Mouse (Mus musculus): Measurements from ENCODE around the gene Fam172a. TPM values are rescaled to one million over a fixed set of nuclear protein-coding genes. Genes with fewer than 3 reads are reported as not detected.
A peak's percentile ranks its signal among the peaks of the same experiment; 100 is the strongest.

Gene Fam172a
- polyA plus RNA-seq, 1 experiment from 2014 or later: 19.3 TPM

GRCm38 (mm10) chr13:78210029-78210747 lies 508.4 kb downstream of the Fam172a start:
- H3K36me3 ChIP-seq: no peaks in the 10 kb centered on the region
- peaks cover 15% of the 10 kb centered on the region for H3K4me1 ChIP-seq
- peaks cover 76% of the 10 kb centered on the region for H3K27me3 ChIP-seq (replicated peaks)
- H3K4me3 ChIP-seq: peak overlapping the region; percentile 52
- no peak for ATAC-seq (ENCODE audit: extremely low read depth, insufficient number of reproducible peaks, low FRiP score, low TSS enrichment)
- no peak overlapping the region for H3K27ac ChIP-seq (replicated peaks)
- H3K9ac ChIP-seq: peak overlapping the region; percentile 45
- H3K9me3 ChIP-seq: no peaks in the 10 kb centered on the region
- under 1% methylated on average over 38 of the region's 38 CpGs for WGBS
- H3K4me2 ChIP-seq: peak overlapping the region; percentile 86

- peak overlapping the region; percentile 45 for H3K9ac ChIP-seq
- peak overlapping the region; percentile 86 for H3K4me2 ChIP-seq
- WGBS: 7% methylated on average over 13 of the region's 13 CpGs
- peaks cover 15% of the 10 kb centered on the region for H3K4me1 ChIP-seq
- ATAC-seq (ENCODE audit: extremely low read depth, insufficient number of reproducible peaks, low FRiP score, low TSS enrichment): no peak
- H3K27me3 ChIP-seq (replicated peaks): peaks cover 71% of the 10 kb centered on the region
- H3K36me3 ChIP-seq: no peaks in the 10 kb centered on the region
- H3K9me3 ChIP-seq: no peaks in the 10 kb centered on the region
- H3K27ac ChIP-seq (replicated peaks): no peak overlapping the region
- H3K4me3 ChIP-seq: peak overlapping the region; percentile 52
Observed at GRCm38 (mm10) chr13:78210748-78211089, 508.9 kb downstream of the Fam172a start.

- peaks cover 69% of the 10 kb centered on the region for H3K27me3 ChIP-seq (replicated peaks)
- WGBS: 25% methylated on average over 14 of the region's 14 CpGs
- peak overlapping the region; percentile 86; the same call in 1 of the 2 replicates for H3K4me2 ChIP-seq
Observed at GRCm38 (mm10) chr13:78211231-78212010, 509.6 kb downstream of the Fam172a start.

GRCm38 (mm10) chr13:78212111-78212510 lies 510.3 kb downstream of the Fam172a start:
- Histone ChIP-seq H3K27me3 (replicated peaks) (peaks cover 66% of the 10 kb centered on the region), H3K4me1 (peaks cover 15% of the 10 kb centered on the region), H3K9ac (no peak overlapping the region), H3K36me3 (no peaks in the 10 kb centered on the region), H3K27ac (replicated peaks) (no peak overlapping the region), H3K9me3 (no peaks in the 10 kb centered on the region), H3K4me2 (no peak overlapping the region), H3K4me3 (no peak overlapping the region)
- no peak for ATAC-seq (ENCODE audit: extremely low read depth, insufficient number of reproducible peaks, low FRiP score, low TSS enrichment)
- 27% methylated on average over 15 of the region's 15 CpGs for WGBS

More at GRCm38 (mm10) chr13:78211231-78212010, 509.6 kb downstream of the Fam172a start:
- H3K27ac ChIP-seq (replicated peaks): no peak overlapping the region
- no peaks in the 10 kb centered on the region for H3K9me3 ChIP-seq
- ATAC-seq (ENCODE audit: extremely low read depth, insufficient number of reproducible peaks, low FRiP score, low TSS enrichment): no peak
- H3K4me3 ChIP-seq: no peak overlapping the region
- no peak overlapping the region for H3K9ac ChIP-seq
- H3K4me1 ChIP-seq: peaks cover 15% of the 10 kb centered on the region
- no peaks in the 10 kb centered on the region for H3K36me3 ChIP-seq

- Histone ChIP-seq H3K27ac (replicated peaks) (no peak overlapping the region), H3K27me3 (replicated peaks) (peaks cover 57% of the 10 kb centered on the region), H3K36me3 (no peaks in the 10 kb centered on the region), H3K4me3 (no peak overlapping the region), H3K4me1 (peaks cover 13% of the 10 kb centered on the region), H3K9me3 (no peaks in the 10 kb centered on the region), H3K9ac (no peak overlapping the region), H3K4me2 (no peak overlapping the region)
- no peak for ATAC-seq (ENCODE audit: extremely low read depth, insufficient number of reproducible peaks, low FRiP score, low TSS enrichment)
- 45% methylated on average over 2 of the region's 2 CpGs for WGBS
Observed at GRCm38 (mm10) chr13:78213155-78213554, 511.3 kb downstream of the Fam172a start.

- ATAC-seq (ENCODE audit: extremely low read depth, insufficient number of reproducible peaks, low FRiP score, low TSS enrichment): no peak
- H3K27me3 ChIP-seq (replicated peaks): peaks cover 37% of the 10 kb centered on the region
Observed at GRCm38 (mm10) chr13:78215223-78215622, 513.4 kb downstream of the Fam172a start.

More at GRCm38 (mm10) chr13:78215223-78215622, 513.4 kb downstream of the Fam172a start:
- no peaks in the 10 kb centered on the region for H3K9me3 ChIP-seq
- H3K4me3 ChIP-seq: no peak overlapping the region
- H3K27ac ChIP-seq (replicated peaks): no peak overlapping the region
- peaks cover 7% of the 10 kb centered on the region for H3K4me1 ChIP-seq
- no peak overlapping the region for H3K4me2 ChIP-seq
- no peak overlapping the region for H3K9ac ChIP-seq
- 47% methylated on average over 2 of the region's 2 CpGs for WGBS
- H3K36me3 ChIP-seq: no peaks in the 10 kb centered on the region

All from heart, embryonic 13.5 days (tissue).